Mouse (Mus musculus): ENCODE measurements around the gene Lrig1.

DNA sequence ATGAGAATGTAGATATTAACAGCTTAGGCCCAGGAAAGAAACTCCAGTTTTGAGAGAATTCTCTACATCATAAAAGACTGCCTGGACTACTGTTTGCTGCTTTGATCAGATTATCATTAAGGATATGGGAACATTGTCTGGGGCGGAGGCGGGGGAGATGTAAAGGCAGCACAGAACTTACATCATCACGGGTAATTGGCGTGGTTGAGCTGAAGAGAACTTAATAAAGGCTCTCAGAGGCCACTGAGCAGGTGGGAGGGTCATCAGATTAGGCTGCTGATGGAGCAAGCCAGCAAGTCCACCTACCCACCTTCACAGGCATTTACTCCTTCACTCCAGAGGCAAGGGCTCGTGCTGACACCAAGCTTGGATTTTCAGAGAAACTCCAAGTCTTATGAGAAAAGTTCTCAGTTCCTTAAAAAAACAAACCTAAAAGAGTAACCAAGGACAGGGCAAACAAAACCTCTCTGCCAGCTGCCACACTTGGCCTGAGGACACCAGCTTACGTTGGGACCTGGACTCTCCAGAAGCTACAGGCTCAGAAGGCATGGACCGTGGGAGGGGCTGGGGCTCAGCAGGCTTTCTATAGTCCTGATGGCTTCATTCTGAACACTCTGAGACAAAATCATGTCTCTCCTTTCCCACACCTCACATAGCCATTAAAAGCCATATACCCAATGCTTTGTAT, 33.4 kb downstream of the Lrig1 start:
- TF ChIP-seq POLR2A (IDR thresholded peaks at IDR 0.05; ENCODE audit: control insufficient read depth, extremely low read depth, insufficient read depth, low read length, poor library complexity), result no peak
- TF ChIP-seq CTCF (IDR thresholded peaks at IDR 0.05; ENCODE audit: borderline replicate concordance, control insufficient read depth, extremely low read depth, insufficient read depth, low read length, poor library complexity), result no peak

Data from thymus, adult 2 months (tissue).